Mouse (Mus musculus): Measurements from ENCODE around the gene Fam13c.
"Not testable (repeated sequence)": the region's sequence is repeated elsewhere in the genome, so short reads cannot be mapped to it uniquely, and the experiment has no call there.

Fam13c gene

DNA sequence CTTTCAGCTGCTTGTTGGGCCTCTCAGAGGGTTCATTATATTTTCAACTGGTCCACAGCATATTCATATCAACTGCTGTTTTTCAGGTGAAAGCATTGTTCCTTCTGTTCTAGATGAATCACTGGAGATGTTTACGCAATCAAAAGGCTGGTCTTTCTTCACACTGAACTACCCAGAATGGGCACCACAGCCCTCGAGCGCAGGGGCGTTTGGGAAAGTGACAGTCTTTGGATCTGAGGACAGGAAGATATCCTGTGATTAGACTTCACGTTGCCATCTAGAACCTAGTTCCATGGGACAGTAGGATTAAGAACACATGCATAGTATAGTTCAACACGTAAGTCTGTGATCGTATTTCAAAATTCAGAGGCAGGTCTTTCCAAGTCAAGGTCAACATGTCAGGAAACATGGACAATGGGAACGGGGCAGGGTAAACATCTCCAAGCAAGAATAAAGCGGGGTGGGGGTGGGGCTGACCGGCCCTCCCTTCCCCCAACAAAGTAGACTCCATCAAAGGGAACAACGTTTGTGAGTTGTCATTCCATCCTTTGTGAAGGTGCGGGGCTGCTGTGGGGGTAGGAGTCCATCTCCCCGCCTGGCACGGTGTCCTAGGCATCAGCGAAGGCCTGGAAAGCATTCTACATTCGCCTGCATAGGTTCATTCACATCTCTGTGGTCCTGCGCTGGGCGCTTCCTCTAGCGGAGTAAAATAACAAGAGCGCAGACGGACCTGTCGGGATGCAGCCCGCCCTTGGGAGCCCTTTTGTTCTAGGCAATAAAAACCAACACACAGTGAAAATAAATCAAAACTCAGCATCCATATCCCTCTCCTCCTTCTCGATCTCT, at the start of gene Fam13c:
Fam13c (plus strand) TSS at position 806 of the 846 bp plus-strand sequence.
- CTCF ChIA-PET, result interaction anchor here in 1 of 4 experiments (0.6 kb wide), 1 partner anchor 122 kb away, joined by 4 read pairs; no protein-coding TSS in a partner anchor
- POLR2A ChIA-PET, result interaction anchor here in 3 of 4 experiments (0.6 to 2.0 kb wide), 14 partner anchors 9 to 195 kb away, joined by 3 to 14 read pairs (median 3); partner anchors contain the start of gene Slc16a9 (in 1 of the 3)

DNA sequence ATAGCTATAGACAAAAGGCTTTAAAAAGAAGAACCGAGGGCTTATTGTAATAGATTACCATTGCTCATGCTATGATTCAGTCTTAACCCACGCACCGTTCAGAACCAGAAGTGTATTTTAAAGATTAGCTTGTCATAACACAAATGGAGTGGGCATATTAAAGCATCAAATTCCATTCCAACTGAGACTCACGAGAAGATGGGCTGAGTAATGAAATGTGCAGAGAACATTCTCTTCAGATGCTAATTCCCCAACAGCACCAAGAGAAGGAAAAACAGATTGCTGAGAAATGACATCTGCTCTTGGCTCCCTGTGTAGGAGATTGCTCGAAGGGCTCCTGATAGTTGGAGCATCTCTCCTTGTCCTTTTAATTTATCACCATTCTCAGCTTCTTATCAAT, 44.4 kb upstream of the Fam13c start:
- POLR2A ChIA-PET, result interaction anchor here in 1 of 4 experiments (0.6 to 2.6 kb wide), 2 partner anchors 16 to 1124 kb away, joined by 3 to 7 read pairs; no protein-coding TSS in a partner anchor
- CTCF ChIA-PET, result interaction anchor here in 2 of 4 experiments (0.6 to 1.2 kb wide), 2 partner anchors 32 to 138 kb away, joined by 3 to 4 read pairs; no protein-coding TSS in a partner anchor

DNA sequence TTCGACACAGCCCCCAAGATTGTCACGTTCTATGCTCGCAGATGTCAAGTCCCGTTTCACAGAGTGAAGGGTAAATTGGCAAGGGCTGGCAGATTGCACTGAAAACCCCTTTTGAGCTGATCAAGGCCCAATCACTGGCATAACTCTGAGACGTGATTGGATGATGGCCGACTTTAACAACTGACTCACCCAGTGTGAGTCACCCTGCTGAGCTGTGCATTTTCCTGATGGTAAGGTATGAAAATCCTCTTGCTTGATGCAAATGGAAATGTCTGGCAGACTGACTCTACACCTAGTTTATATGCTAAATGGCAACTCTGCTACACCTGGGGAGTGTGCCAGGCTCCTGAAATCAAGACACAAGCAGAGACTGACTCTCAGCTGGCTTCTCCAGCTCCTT, 42.1 kb upstream of the Fam13c start:
- CTCF ChIA-PET, result no interaction called here
- POLR2A ChIA-PET, result interaction anchor here in 2 of 4 experiments (0.5 to 2.3 kb wide), 4 partner anchors 16 to 412 kb away, joined by 3 to 6 read pairs (median 5); no protein-coding TSS in a partner anchor

DNA sequence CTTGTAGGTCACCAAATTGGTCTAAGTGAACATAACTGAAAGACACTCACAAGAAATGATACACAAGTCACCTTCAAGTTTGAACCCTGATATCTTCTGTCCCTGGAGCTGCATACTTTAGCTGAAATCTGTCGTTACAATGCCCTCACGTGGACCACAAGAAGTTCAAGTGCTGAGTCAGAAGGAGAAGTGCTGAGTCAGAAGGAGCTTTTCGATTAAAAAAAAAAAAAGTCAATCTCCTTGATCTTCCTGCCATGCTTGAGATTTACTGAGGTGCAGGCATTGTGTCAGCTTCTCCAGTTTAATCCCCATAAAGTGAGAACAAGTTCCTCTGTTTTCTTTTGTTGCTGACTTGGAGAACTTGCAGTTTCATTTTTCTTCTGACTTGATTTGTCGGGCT, 38.3 kb upstream of the Fam13c start:
- CTCF ChIA-PET, result no interaction called here
- POLR2A ChIA-PET, result interaction anchor here in 2 of 4 experiments (1.2 to 1.8 kb wide), 2 partner anchors 22 kb away, joined by 4 to 5 read pairs; no protein-coding TSS in a partner anchor

DNA sequence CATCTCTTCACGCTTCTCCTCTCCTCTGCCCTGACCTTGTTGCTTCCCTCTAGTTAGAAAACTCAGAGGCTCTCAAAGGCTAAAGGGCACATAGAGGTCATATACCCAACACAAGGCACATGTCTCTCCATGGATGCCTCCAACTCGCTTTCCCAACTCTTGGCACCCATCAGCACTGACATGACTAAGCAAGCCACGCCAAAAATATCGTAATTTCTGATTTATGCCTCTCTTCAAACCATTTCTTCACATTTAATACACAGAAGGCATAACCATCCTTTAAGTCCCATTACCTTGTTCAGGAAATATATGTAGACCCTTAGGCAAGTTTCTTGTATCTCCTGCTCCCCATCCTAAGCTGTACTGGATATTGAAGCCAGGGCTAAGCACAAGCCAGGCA, 37.6 kb upstream of the Fam13c start:
- POLR2A ChIA-PET, result interaction anchor here in 1 of 4 experiments (1.2 kb wide), 1 partner anchor 23 kb away, joined by 4 read pairs; no protein-coding TSS in a partner anchor
- CTCF ChIA-PET, result no interaction called here

DNA sequence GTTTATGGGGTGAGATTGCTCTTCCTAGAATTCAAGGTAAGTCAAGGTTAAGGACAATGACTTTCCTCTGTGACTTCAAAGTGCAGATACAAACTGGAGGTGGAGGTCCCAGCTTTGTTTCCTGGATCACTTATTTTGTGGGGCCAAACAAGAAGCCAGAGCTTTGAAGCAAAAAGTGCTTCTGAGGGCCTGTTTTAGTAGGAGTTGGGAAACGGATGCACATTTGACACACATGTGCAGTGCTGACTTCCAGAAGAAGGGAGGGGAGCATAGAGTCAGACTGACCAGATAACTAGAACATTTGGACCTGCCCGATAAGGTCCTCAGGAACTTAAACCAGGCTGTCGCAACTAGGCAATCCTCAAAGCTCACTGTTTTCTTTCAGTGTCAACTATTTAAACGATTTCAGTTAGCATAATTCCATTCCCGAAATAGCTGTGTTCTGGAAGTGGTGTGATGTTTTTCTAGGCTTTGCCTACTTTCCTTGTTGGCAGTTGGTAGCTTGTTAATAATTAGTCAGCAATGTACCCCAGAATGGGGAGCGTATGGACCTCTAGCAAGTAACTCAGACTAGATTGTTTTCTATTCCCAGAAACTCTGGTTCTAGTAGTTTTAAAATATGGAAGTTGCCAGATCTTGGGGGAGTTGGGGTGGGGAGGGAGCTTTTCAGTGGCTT, 22.3 kb upstream of the Fam13c start:
- POLR2A ChIA-PET, result interaction anchor here in 3 of 4 experiments (0.6 to 2.0 kb wide), 5 partner anchors 10 to 53 kb away, joined by 3 to 4 read pairs (median 3); no protein-coding TSS in a partner anchor
- CTCF ChIA-PET, result interaction anchor here in 1 of 4 experiments (1.0 kb wide), 1 partner anchor 499 kb away, joined by 3 read pairs; no protein-coding TSS in a partner anchor

DNA sequence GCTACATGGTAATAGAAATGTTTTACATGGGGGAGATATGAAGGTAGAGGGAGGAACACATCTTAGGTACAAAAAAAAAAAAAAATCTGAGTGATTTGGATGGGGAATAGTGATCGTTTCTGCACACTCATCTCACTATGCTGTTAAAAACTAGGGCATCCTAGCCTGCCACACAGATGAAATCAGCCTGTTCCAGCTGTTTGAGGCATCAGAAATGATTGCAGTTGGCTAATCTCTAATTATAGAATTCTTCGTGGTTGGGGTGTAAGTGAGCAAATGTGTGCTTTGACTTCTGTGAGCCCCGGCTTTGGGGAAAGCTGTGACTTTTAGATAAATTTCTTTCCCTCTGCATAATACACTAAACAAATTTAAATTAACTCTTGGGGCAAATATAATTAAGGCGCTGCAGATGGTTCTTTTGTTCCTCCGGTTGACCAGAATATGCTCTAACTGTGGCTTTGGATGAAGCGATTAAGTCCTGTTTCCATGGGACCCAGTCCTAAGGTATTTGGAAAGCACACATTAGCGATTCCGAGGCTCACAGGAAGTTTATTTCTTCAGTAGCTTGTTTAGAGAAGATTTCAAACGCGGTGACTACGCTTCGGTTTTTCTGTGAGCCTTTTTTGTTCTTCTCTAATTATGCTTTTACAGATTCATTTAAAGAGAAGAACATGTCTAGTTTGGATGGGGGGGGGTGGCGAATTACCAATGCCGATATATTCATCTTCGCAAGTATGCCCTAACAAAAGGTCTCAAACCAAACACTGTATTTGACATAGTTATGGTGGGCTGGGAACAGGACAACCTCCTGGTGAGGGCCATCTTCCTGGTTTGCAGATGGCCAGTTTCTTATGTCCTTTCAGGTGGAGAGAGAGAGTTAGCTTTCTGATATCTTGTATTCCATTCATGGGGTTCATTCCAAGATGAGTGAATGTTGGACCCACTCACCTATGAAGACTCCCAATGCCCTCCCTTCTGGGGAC, 20.7 kb upstream of the Fam13c start:
- POLR2A ChIA-PET, result interaction anchor here in 1 of 4 experiments (0.6 to 0.7 kb wide), 5 partner anchors 15 to 581 kb away, joined by 3 to 4 read pairs (median 3); no protein-coding TSS in a partner anchor
- CTCF ChIA-PET, result interaction anchor here in 1 of 4 experiments (0.5 kb wide), 1 partner anchor 1032 kb away, joined by 21 read pairs; no protein-coding TSS in a partner anchor

DNA sequence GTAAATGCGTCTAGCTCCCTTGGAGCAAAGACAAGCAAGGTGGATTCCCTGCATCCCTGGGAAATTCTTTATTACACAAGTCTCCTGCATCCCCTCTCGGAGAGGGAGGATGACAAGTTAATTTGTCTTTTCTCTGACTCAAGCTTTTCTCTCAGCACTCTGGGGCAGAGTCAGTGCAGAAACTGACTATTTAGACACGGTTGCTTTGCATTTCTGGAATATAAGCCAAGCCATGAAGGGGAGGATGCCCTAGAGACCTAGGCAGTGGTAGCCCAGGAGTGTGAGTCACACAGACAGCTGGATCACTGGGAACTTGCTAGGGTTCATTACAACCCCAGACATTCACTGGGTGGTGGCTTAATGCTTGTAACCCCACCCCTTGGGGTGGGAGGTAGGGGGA, 13.9 kb upstream of the Fam13c start:
- POLR2A ChIA-PET, result interaction anchor here in 1 of 4 experiments (0.6 to 1.4 kb wide), 2 partner anchors 14 to 180 kb away, joined by 3 read pairs; partner anchors contain the start of gene Fam13c
- CTCF ChIA-PET, result interaction anchor here in 1 of 4 experiments (0.5 kb wide), 1 partner anchor 514 kb away, joined by 5 read pairs; no protein-coding TSS in a partner anchor

DNA sequence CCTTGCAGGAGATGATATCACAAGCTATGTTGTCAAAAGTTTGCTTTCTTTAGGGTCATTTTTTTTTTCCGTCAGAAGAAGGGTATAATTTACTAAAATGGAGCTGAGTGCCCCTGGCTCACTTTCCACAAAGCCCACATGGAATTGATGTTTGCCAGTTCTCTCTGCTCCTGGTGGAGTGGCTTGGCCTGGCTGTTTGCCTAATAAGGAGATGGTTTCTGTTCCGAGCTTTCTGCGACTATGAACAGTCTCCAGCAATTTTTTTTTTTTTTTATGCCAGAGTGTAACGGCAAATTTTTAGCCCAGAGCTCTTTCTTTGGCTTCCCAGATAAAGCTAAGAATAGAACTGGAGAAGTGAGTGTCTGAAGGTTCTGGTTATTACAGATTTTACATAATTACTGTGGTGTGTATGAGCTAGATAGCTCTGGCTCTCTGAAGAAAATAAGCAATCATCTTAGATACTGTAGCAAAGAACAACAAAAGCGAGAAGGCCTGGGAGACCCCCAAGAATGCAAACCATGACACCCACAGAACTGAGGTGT, 12.1 kb upstream of the Fam13c start:
- POLR2A ChIA-PET, result interaction anchor here in 3 of 4 experiments (0.7 to 1.6 kb wide), 5 partner anchors 11 to 86 kb away, joined by 3 to 4 read pairs (median 3); partner anchors contain the start of gene Fam13c (in 1 of the 3)
- CTCF ChIA-PET, result interaction anchor here (0.5 to 1.3 kb wide), 8 partner anchors 41 to 447 kb away, joined by 3 to 8 read pairs (median 3); no protein-coding TSS in a partner anchor

DNA sequence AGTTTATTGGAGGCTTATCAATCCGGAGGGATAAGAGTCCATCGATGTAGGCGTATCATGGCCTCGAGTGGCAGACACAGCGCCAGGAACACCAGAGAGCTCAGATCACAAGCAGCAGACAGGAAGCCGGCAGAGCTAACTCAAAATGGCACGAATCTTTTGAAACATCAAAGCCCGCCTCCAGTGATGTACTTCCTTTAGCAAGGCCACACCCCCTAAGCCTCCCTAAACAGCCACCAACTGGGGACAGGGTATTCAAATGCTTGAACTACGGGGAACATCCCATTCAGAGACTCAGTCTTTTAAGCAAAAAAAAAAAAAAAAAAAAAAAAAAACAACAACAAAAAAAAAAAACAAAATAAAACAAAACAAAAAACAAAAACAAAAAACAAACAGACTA, 10.9 kb upstream of the Fam13c start:
- ChIA-PET CTCF (interaction anchor here in 1 of 4 experiments (1.1 kb wide), 1 partner anchor 111 kb away, joined by 3 read pairs; no protein-coding TSS in a partner anchor), POLR2A (interaction anchor here in 3 of 4 experiments (0.5 to 1.6 kb wide), 7 partner anchors 11 to 77 kb away, joined by 3 to 14 read pairs (median 4); partner anchors contain the start of gene Fam13c (in 1 of the 3))

DNA sequence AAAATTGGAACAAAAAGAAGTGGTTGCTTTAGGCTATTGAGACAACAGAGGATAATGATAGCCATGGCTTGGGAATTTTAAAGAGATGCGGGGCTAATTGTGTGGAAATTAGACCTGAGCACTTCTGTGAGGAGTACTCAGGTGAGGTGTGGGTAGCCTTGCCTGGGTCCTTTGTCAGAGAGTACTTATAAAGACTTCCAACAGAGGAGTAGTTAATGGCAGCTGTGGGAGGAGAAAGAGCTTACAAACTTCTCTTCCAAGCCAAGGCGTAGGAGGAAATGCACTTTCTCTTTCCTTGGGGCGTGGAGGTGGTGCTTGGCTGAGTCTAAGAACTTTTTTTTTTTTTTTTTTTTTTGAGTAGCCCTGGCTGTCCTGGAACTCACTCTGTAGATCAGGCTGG, 6.9 kb upstream of the Fam13c start:
- ChIA-PET CTCF (interaction anchor here in 1 of 4 experiments (0.6 kb wide), 1 partner anchor 654 kb away, joined by 3 read pairs; no protein-coding TSS in a partner anchor), POLR2A (interaction anchor here (0.6 to 1.8 kb wide), 15 partner anchors 9 to 187 kb away, joined by 3 to 10 read pairs (median 4); no protein-coding TSS in a partner anchor)

DNA sequence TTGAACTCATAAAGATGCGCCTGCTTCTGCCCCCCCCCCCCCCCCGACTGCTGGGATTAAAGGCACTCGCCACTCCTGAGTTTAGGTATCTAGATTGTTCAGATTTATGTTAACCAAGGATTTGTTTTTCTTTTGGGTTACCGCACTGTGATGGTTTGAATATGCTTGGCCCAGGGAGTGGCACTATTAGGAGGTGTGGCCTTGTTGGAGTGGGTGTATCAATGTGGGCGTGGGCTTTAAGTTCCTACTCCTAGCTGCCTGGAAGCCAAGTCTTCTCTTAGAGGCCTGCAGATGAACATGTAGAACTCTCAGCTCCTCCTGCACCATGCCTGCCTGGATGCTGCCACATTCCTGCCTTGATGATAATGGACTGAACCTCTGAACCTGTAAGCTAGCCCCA, 6.5 kb upstream of the Fam13c start:
- CTCF ChIA-PET, result not testable (repeated sequence)
- POLR2A ChIA-PET, result interaction anchor here (0.6 to 1.8 kb wide), 12 partner anchors 8 to 188 kb away, joined by 3 to 10 read pairs (median 5); no protein-coding TSS in a partner anchor

DNA sequence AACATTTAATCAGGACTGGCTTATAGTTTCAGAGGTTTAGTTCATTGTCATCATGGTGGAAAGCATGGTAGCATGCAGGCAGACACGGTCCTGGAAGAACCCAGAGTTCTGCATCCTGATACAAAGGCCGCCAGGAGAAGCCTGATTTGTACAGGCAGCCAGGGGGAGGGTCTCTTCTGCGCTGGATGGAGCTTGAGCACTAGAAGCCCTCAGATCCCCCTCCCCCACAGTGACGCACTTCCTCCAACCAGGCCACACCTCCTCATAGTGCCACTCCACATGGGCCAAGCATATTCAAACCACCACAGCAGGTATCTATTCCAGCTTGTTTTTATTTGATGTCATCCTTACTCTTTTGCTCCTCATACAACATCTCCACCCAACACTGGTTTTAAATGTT, 3.6 kb upstream of the Fam13c start:
- ChIA-PET POLR2A (interaction anchor here in 1 of 4 experiments (0.5 kb wide), 1 partner anchor 171 kb away, joined by 3 read pairs; no protein-coding TSS in a partner anchor), CTCF (no interaction called here)

DNA sequence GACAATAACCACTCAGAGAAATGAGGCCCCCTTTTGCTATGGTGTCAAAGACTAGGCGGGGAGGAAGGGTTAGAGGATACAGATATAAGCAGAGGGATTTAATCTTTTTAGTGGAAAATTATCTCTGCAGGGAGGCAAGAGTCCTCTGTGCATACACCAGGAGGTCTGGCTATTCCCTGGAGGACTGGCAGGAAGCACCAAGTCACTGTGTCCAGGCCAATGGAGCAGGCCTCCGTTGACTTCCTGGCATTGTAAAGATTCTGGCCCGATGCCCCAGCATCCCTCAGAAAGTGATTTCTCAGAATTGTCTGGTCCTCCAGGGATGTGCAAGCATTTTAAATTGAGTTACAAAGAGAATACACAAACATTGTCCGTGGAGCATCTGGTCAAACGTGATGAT, 3.0 kb upstream of the Fam13c start:
- ChIA-PET CTCF (no interaction called here), POLR2A (interaction anchor here in 1 of 4 experiments (0.5 kb wide), 1 partner anchor 172 kb away, joined by 3 read pairs; no protein-coding TSS in a partner anchor)

DNA sequence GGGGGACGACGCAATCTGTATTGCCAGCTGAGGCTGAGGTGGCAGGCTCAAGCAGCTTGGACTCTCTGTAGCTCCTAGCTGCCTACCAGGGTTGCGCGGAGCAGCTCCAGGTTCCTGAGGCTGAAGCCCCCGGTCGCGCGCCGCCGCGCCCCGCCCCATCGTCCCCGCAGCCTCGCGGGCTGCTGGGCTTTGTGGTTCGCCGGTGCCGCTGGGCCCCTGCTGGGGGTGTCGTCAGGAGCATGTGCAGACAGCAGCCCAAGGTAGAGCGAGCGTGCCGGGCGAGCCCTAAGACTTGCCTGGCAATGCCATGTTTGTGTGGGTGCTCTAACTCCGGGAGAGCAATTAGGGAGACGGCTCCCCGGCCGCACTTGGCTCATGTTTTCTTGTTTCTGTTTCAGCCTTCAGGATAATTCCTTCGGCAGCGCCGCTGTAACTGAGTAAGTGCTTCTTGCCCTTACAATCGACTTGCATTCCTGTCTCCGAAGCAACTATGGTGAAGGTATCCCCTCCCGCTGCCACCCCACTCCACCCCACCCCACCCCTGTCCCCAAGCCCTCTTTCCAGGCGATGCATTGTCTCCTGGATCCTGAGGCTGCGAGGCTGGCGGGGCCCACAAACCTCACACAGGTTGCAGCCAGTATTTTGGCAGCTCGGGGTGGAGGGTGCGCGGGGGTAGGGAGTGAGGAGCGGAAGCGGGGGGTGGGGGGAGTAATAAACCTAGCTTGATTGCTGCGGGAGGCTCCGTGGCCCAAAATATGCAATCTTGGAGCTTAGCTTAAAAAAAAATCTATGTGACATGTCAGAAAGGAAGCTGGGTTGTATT, 569 bp downstream of the Fam13c start:
- ChIA-PET CTCF (interaction anchor here in 2 of 4 experiments (0.6 to 0.7 kb wide), 2 partner anchors 121 to 271 kb away, joined by 3 to 4 read pairs; no protein-coding TSS in a partner anchor), POLR2A (interaction anchor here in 3 of 4 experiments (0.6 to 3.2 kb wide), 28 partner anchors 8 to 636 kb away, joined by 3 to 14 read pairs (median 4); partner anchors contain the start of gene Slc16a9 (in 1 of the 3))

DNA sequence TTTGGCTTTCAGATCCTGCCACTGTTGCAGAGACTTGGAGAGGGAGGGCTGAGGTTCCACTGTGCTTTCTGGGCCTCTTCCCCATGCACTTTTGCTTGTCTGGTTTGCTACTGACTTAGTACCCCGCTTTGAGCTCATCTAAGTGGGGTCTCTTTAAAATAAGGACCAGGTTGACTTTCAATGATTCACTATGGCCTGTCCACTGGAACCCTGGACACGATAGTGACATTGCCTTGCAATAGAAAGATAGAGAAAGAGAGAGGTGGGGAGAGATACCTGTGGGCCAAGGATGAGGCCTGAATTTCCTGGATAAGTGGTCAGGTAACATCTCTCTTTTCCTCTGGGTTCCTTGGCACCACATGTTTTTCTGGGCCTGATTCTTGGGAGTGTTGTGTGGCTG, 1.9 kb downstream of the Fam13c start:
- POLR2A ChIA-PET, result interaction anchor here in 3 of 4 experiments (0.6 to 3.2 kb wide), 20 partner anchors 9 to 84 kb away, joined by 3 to 14 read pairs (median 4); no protein-coding TSS in a partner anchor

More for the DNA sequence above, 1.9 kb downstream of the Fam13c start:
- CTCF ChIA-PET, result interaction anchor here in 1 of 4 experiments (0.6 kb wide), 1 partner anchor 1769 kb away, joined by 4 read pairs; no protein-coding TSS in a partner anchor
